Mouse (Mus musculus) neural tube, embryonic 12.5 days (tissue): Measurements from ENCODE around the gene Gm10271. TPM values are rescaled to one million over a fixed set of nuclear protein-coding genes. Genes with fewer than 3 reads are reported as not detected.

Experiments
- ATAC-seq: fragments of 200-750 bp; cut with Nextera tagmentation; 2 replicates; pipeline ENCODE4 v1.8.0; 2017; ENCODE audit warnings: low read depth, mild to moderate bottlenecking, moderate TSS enrichment, moderate library complexity; ENCODE audit not compliant: low FRiP score
- H3K27ac ChIP-seq: fragments of 300-500 bp; sonication (generic); 2 replicates; pipeline ENCODE4 v1.5.1; 2016
- H3K27me3 ChIP-seq: fragments of 300-500 bp; sonication (generic); replicated peaks from 2 replicates; pipeline ENCODE4 v1.6.1; 2016; ENCODE audit warnings: mild to moderate bottlenecking
- H3K36me3 ChIP-seq: fragments of 300-500 bp; sonication (generic); 2 replicates; pipeline ENCODE4 v1.6.1; 2016; ENCODE audit warnings: mild to moderate bottlenecking
- H3K4me1 ChIP-seq: fragments of 300-500 bp; sonication (generic); 2 replicates; pipeline ENCODE4 v1.6.1; 2016
- H3K4me2 ChIP-seq: fragments of 300-500 bp; sonication (generic); replicated peaks from 2 replicates; pipeline ENCODE4 v1.6.1; 2016; ENCODE audit warnings: mild to moderate bottlenecking
- H3K4me3 ChIP-seq: fragments of 300-500 bp; sonication (generic); 2 replicates; pipeline ENCODE4 v1.5.1; 2016
- H3K9ac ChIP-seq: fragments of 300-500 bp; sonication (generic); 2 replicates; pipeline ENCODE4 v1.6.1; 2016; ENCODE audit warnings: mild to moderate bottlenecking
- H3K9me3 ChIP-seq: fragments of 300-500 bp; sonication (generic); 2 replicates; pipeline ENCODE4 v1.6.1; 2016; ENCODE audit warnings: mild to moderate bottlenecking
- WGBS: fragments of 180-500 bp; shearing (Covaris S2); methylation state at CpG from one replicate; pipeline ENCODE4 v1.1.7; 2016; 5-methylcytosine and 5-hydroxymethylcytosine counted together
- polyA plus RNA-seq: library from polyadenylated mRNA; unstranded; fragments of >200 nt; fragmentation: Nextera tagmentation; extraction: Ambion mirVana; gene quantifications from 2 replicates; pipeline ENCODE4 v1.2.1, GENCODE M21; 2016

Gene Gm10271
- polyA plus RNA-seq, 1 experiment from 2014 or later: not detected

GRCm38 (mm10) chr10:116996236-116996600, 23.8 kb upstream of the Gm10271 start:
- no peaks in the 10 kb centered on the region for H3K36me3 ChIP-seq
- WGBS: 82% methylated on average over 6 of the region's 6 CpGs
- ATAC-seq: no peak

GRCm38 (mm10) chr10:116995584-116996235, 23.3 kb upstream of the Gm10271 start:
- Histone ChIP-seq H3K36me3 (no peaks in the 10 kb centered on the region), H3K9me3 (no peaks in the 10 kb centered on the region), H3K27ac (no peak overlapping the region), H3K4me3 (no peak overlapping the region), H3K27me3 (no peaks in the 10 kb centered on the region), H3K4me2 (no peak overlapping the region), H3K9ac (no peak overlapping the region), H3K4me1 (no peaks in the 10 kb centered on the region)
- no peak for ATAC-seq
- 72% methylated on average over 6 of the region's 6 CpGs for WGBS

More at GRCm38 (mm10) chr10:116996236-116996600, 23.8 kb upstream of the Gm10271 start:
- Histone ChIP-seq H3K27me3 (no peaks in the 10 kb centered on the region), H3K4me3 (no peak overlapping the region), H3K9ac (no peak overlapping the region), H3K4me1 (no peaks in the 10 kb centered on the region), H3K27ac (no peak overlapping the region), H3K4me2 (no peak overlapping the region), H3K9me3 (no peaks in the 10 kb centered on the region)

DNA sequence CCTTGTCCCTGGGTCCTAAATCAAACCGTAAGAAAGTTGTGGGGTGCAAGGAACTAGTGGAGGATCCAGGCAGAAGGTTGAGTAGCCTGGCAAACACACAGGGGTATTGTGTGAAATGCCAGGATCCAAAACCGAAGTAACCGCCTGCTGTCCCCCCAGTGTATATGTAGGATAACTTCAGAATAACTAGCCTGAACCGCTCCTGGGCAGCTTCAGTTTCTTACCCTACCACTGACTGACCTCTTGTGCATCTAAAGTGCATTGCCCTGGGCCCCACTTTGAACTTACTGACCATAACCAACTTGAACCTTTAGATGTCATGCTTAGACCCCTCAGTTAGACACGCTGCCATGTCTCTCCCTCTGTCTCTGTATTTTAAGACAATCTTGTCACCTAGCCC, 22.8 kb upstream of the Gm10271 start:
- Histone ChIP-seq H3K27me3 (no peaks in the 10 kb centered on the region), H3K4me1 (no peaks in the 10 kb centered on the region), H3K9me3 (no peaks in the 10 kb centered on the region), H3K27ac (no peak overlapping the region), H3K9ac (no peak overlapping the region), H3K36me3 (no peaks in the 10 kb centered on the region), H3K4me3 (no peak overlapping the region), H3K4me2 (no peak overlapping the region)
- WGBS: 89% methylated on average over 5 of the region's 5 CpGs
- no peak for ATAC-seq

GRCm38 (mm10) chr10:116993971-116994370, 21.6 kb upstream of the Gm10271 start:
- H3K36me3 ChIP-seq: no peaks in the 10 kb centered on the region
- H3K9me3 ChIP-seq: no peaks in the 10 kb centered on the region
- H3K4me3 ChIP-seq: no peak overlapping the region
- no peak overlapping the region for H3K27ac ChIP-seq
- no peak overlapping the region for H3K9ac ChIP-seq
- WGBS: 91% methylated on average over 8 of the region's 8 CpGs
- no peak overlapping the region for H3K4me2 ChIP-seq
- H3K4me1 ChIP-seq: no peaks in the 10 kb centered on the region
- H3K27me3 ChIP-seq: no peaks in the 10 kb centered on the region
- no peak for ATAC-seq

DNA sequence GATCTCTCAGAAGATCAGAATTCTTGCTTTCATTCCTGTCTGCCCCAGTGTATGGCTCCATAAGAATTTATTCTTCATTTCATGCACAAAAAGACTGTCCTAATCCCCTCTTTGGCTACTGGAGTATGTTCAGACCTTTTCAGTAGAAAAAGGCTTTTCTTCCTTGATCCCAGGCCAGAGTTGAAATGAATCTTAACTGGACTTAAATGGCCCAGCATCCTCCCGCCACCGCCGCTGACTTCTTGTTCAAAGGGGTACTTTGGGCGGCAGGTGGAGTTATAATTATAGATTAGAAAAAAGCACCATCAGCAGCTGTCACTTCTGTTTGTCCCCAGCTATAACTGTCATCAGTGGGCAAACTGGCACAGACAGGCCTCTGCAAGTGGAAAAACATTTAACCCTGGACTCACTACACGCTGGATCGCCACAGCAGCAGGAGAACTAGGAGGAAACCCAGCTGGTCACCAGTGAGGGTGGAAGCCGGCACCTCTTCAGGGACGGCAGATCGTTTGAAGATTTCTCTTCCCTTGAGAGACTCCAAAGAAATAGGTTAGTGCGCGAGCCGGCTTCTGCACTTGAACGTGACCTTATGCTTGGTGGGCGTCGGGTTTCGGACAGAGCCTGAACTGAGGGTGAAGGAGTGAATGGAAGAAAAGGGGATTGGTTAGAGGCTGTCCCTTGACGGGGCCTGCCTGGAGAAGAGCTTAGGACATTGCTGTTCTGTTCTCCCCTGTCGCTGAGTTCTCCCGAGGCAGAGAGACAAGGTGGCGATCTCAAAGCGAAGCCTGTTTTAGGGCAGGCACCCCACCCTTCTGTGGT, 14.1 kb upstream of the Gm10271 start, which contains the start of gene Best3:
Gene Best3, plus strand, starts transcription at position 51 of the 819 bp plus-strand sequence.
- Histone ChIP-seq H3K9me3 (no peaks in the 10 kb centered on the region), H3K27ac (no peak within 1 kb of the TSS), H3K4me1 (no peaks in the 10 kb centered on the region), H3K4me3 (no peak within 1 kb of the TSS), H3K36me3 (no peaks in the 10 kb centered on the region), H3K27me3 (no peaks in the 10 kb centered on the region), H3K4me2 (no peak within 1 kb of the TSS), H3K9ac (no peak within 1 kb of the TSS)
- no peak for ATAC-seq
- 50% methylated on average over 21 of the region's 21 CpGs for WGBS

DNA sequence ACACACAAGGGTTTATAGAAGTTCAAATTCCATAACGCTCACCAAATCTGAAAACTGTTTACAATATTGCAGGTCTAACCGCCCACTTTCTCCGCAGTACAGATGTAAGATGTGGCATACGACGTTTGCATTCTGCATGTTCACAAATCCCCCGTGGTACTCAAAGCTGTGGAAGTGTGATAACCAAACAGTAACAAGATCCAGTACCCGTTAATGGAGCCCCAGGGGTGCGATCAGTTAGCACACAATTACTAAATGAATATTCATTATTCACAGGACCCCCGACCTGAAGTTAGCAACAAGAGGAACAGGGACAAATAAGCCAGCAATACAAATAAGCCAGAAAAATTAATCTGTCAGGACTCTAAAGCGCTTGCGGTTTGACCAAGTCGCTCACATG, 12.4 kb upstream of the Gm10271 start:
- H3K27ac ChIP-seq: no peak overlapping the region

GRCm38 (mm10) chr10:116982526-116982925, 10.1 kb upstream of the Gm10271 start:
- 77% methylated on average over 3 of the region's 4 CpGs for WGBS

More for the DNA sequence above, 12.4 kb upstream of the Gm10271 start:
- H3K9ac ChIP-seq: no peak overlapping the region
- WGBS: 66% methylated on average over 12 of the region's 12 CpGs
- H3K4me2 ChIP-seq: no peak overlapping the region
- no peak overlapping the region for H3K4me3 ChIP-seq
- no peaks in the 10 kb centered on the region for H3K27me3 ChIP-seq
- H3K36me3 ChIP-seq: no peaks in the 10 kb centered on the region
- no peaks in the 10 kb centered on the region for H3K4me1 ChIP-seq
- H3K9me3 ChIP-seq: no peaks in the 10 kb centered on the region
- ATAC-seq: no peak

DNA sequence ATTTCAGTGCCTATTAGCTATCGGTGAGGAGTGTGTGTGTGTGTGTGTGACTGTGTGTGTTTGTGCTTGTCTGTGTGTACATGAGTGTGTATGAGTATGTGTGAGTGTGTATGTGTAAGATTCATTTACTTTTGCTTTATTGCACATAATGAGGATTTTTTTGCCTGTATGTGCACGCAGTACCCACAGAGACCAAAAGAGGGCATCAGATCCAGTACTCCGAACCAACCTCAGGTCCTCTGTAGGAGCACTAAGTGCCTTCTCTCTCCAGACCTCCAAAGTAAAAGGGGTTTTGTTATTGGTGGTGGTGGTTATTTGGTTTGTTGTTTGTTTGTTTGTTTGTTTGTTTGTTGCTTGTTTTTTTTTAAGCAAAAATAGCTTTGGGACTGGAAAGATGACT, 8.5 kb upstream of the Gm10271 start:
- Histone ChIP-seq H3K36me3 (no peaks in the 10 kb centered on the region), H3K27ac (no peak overlapping the region), H3K4me3 (no peak overlapping the region), H3K4me1 (no peaks in the 10 kb centered on the region), H3K9ac (no peak overlapping the region), H3K4me2 (no peak overlapping the region), H3K27me3 (no peaks in the 10 kb centered on the region), H3K9me3 (no peaks in the 10 kb centered on the region)
- 78% methylated on average over 3 of the region's 3 CpGs for WGBS
- no peak for ATAC-seq

More at GRCm38 (mm10) chr10:116982526-116982925, 10.1 kb upstream of the Gm10271 start:
- Histone ChIP-seq H3K4me3 (no peak overlapping the region), H3K9me3 (no peaks in the 10 kb centered on the region), H3K27ac (no peak overlapping the region), H3K27me3 (no peaks in the 10 kb centered on the region), H3K4me2 (no peak overlapping the region), H3K36me3 (no peaks in the 10 kb centered on the region), H3K4me1 (no peaks in the 10 kb centered on the region), H3K9ac (no peak overlapping the region)
- ATAC-seq: no peak

DNA sequence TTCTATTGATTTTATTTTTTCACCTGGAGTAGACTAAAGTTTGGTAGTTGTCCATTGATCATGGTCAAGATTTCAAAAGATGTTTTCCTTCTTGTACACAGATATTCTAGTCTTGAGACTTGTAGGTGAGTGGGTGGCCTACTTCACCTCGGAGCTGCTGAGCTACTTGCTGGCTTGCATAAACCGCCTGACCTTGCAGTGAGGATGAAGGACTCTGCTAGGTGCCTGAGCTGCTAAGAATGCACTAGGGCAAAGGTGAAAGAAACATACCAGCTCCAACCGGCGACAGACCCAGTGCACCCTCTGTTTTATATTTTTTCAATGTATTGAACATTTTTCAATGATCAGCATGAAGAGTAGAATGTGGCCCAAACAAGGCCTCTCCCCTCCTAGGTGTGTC, 7.9 kb upstream of the Gm10271 start:
- Histone ChIP-seq H3K9ac (no peak overlapping the region), H3K4me2 (no peak overlapping the region), H3K36me3 (no peaks in the 10 kb centered on the region), H3K4me1 (no peaks in the 10 kb centered on the region), H3K27me3 (no peaks in the 10 kb centered on the region), H3K27ac (no peak overlapping the region), H3K4me3 (no peak overlapping the region), H3K9me3 (no peaks in the 10 kb centered on the region)
- no peak for ATAC-seq
- WGBS: 90% methylated on average over 4 of the region's 4 CpGs

- Histone ChIP-seq H3K4me3 (no peak overlapping the region), H3K9ac (no peak overlapping the region), H3K9me3 (no peaks in the 10 kb centered on the region), H3K4me1 (no peaks in the 10 kb centered on the region), H3K27ac (no peak overlapping the region), H3K4me2 (no peak overlapping the region), H3K36me3 (no peaks in the 10 kb centered on the region), H3K27me3 (no peaks in the 10 kb centered on the region)
- no peak for ATAC-seq
- 91% methylated on average over 9 of the region's 9 CpGs for WGBS
These were observed 6.4 kb upstream of the Gm10271 start for GRCm38 (mm10) chr10:116978841-116979240.

DNA sequence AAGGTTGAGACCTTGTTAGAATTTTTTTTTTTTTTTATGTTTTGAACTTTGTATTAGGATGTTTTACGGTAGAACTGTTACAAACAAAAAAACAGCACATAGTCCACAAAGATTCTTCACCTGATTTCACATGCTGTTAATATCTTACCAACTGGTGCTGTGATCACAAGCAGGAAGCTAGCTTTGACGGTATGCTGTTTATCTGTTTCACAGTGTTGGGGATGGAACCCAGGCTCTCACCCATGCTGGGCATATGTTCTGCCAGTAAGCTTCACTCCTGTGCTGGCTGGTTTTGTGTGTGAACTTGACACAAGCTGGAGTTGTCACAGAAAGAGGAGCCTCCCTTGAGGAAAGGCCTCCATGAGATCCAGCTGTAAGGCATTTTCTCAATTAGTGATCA, 5.4 kb upstream of the Gm10271 start:
- no peak for ATAC-seq
- Histone ChIP-seq H3K27me3 (no peaks in the 10 kb centered on the region), H3K4me1 (no peaks in the 10 kb centered on the region), H3K4me3 (no peak overlapping the region), H3K9me3 (no peaks in the 10 kb centered on the region), H3K9ac (no peak overlapping the region), H3K36me3 (no peaks in the 10 kb centered on the region), H3K4me2 (no peak overlapping the region), H3K27ac (no peak overlapping the region)
- 88% methylated on average over 2 of the region's 2 CpGs for whole genome bisulfite sequencing

DNA sequence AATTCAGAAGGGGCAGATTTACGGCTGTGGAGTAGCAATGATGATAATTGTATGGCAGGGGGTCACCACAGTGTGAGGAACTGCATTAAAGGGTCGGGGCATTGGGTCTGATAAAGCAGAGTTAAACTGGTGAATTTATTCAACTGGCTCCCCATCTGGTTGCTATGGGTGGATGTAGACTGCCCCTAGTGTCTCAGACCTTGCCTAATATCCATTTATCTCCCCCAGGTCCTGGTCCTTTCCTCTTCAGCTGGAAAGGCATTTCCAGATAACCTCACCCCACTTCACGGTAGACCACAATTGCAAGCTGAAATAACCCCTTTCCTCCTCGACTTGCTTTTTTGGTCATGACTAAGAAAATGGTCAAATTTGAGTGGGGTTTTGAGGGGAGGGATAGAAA, 5.0 kb upstream of the Gm10271 start:
- Histone ChIP-seq H3K27ac (no peak overlapping the region), H3K9me3 (no peaks in the 10 kb centered on the region), H3K4me3 (no peak overlapping the region), H3K4me2 (no peak overlapping the region), H3K36me3 (no peaks in the 10 kb centered on the region), H3K4me1 (no peaks in the 10 kb centered on the region), H3K27me3 (no peaks in the 10 kb centered on the region), H3K9ac (no peak overlapping the region)
- WGBS: 53% methylated on average over 4 of the region's 4 CpGs
- ATAC-seq: no peak
